Mouse (Mus musculus) embryonic fibroblast, embryonic 13.5 days (primary cell): Measurements from ENCODE around the gene Cep41. TPM values are rescaled to one million over a fixed set of nuclear protein-coding genes. Genes with fewer than 3 reads are reported as not detected.

ENCODE experiments used
- H3K27ac ChIP-seq: 2 replicates; pipeline ENCODE4 v1.5.1; 2012; ENCODE audit warnings: low read length, control low read depth, inconsistent platforms; ENCODE audit not compliant: insufficient read depth
- H3K4me1 ChIP-seq: 2 replicates; pipeline ENCODE4 v1.6.1; 2011; ENCODE audit warnings: low read length; ENCODE audit not compliant: control insufficient read depth, insufficient read depth
- H3K4me3 ChIP-seq: 2 replicates; pipeline ENCODE4 v1.5.1; 2011; ENCODE audit warnings: mild to moderate bottlenecking, control low read depth, low read length; ENCODE audit not compliant: insufficient read depth
- CTCF ChIP-seq: IDR thresholded peaks from 2 replicates; pipeline ENCODE4 v1.5.1; 2011; ENCODE audit warnings: mild to moderate bottlenecking, control low read depth, low read length, moderate library complexity, borderline replicate concordance; ENCODE audit not compliant: insufficient read depth
- POLR2A ChIP-seq: IDR thresholded peaks from 2 replicates; pipeline ENCODE4 v1.6.1; 2011; ENCODE audit warnings: low read depth, mild to moderate bottlenecking, control low read depth, low read length, moderate library complexity
- polyA plus RNA-seq: library from polyadenylated mRNA; stranded (reverse); fragments of >200 nt; gene quantifications from 2 replicates; pipeline ENCODE4 v1.2.4, GENCODE M21; 2011; ENCODE audit warnings: low read depth; ENCODE audit not compliant: missing spikeins, insufficient read length

Cep41 gene
- polyA plus RNA-seq, 1 experiment = 14.9 TPM

GRCm38 (mm10) chr6:30711365-30711763 is 17.8 kb upstream of the Cep41 start:
- H3K4me3 ChIP-seq = no peak overlapping the region
- H3K27ac ChIP-seq = no peak overlapping the region
- H3K4me1 ChIP-seq = no peaks in the 10 kb centered on the region
- no peak for TF ChIP-seq POLR2A
- TF ChIP-seq CTCF = no peak

DNA sequence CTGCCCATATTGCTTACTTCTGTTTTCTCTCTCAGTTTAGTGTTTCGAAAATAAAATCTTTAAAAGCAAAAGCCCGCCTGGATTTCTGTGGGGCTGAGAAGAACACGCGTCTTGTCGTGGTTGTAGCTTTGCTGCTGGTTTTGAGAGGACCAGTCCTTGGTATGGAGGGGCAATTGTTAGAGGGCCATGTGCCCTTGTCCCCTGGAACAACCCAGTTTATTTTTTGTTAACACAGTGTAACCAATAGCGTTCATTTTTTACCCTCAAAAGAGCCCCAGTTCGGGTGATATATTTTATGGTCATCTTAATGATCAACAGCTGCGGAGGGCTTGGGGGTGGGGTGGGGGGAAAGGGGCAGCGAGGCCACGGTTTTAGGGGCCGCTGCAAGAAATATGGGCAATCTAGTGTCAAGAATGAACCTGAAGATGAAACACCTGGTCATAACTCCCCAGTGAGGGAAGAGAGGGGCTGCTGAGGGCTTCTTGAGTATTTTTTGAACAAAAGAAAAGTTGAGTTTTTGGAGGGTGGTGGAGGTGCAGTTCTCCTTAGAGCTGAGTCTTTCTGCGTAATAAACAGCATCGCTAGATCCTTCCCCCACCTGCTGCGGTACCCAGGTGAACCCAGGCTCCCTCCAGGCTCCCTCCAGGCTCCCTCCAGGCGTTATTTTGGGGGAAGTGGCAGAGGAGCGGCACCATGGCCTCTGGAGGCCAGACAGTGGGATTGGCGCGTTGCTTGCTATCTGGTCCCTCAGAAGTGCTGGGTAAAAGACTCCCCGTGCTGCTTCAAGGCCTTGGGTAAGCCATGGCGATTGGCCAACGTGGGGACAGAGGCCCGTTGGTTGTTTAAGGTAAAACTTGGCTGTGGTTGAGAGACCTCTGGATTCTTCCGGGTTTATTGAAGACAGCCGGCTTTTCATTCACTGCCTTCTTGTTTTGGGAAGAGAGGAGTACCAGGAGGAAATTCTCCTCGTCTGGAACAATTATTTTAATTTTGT is 17.1 kb upstream of the Cep41 start:
- H3K27ac ChIP-seq = no peak overlapping the region
- TF ChIP-seq CTCF = no peak
- TF ChIP-seq POLR2A = no peak
- no peak overlapping the region for H3K4me3 ChIP-seq
- no peaks in the 10 kb centered on the region for H3K4me1 ChIP-seq

- H3K4me1 ChIP-seq = no peaks in the 10 kb centered on the region
Measured at GRCm38 (mm10) chr6:30709115-30709514, 15.6 kb upstream of the Cep41 start.

DNA sequence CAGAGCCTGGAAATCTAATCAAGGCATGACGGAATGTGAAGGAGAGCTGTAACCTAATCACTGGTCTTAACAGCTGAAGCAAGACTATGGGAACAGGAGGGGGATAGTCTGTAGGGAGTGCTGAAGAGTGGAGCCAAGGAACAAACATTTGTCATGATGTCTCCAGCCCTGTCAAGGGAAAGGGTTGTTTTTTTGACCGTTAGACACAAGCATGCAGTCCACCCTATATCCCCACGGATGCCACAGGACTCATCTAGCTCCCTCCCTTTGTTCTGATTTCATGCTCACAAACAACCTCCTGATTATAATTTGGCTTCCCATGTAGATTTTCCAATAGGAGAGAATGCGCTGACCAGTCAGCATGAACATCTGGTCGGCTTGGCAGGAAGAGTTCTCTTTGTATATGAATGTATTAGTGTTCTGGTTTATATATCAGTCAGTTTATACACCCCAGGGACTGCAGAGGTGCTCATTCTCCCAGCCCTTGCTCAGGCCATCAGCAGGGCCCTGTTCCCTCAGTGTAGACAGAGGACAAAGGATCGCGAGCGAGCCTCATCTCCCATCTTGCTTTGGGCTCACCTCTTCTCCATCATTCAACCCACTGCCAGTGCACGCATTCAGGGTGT is 10.5 kb upstream of the Cep41 start:
- Histone ChIP-seq H3K27ac (no peak overlapping the region), H3K4me1 (no peaks in the 10 kb centered on the region), H3K4me3 (no peak overlapping the region)

More at GRCm38 (mm10) chr6:30709115-30709514, 15.6 kb upstream of the Cep41 start:
- no peak overlapping the region for H3K27ac ChIP-seq
- H3K4me3 ChIP-seq = no peak overlapping the region
- TF ChIP-seq POLR2A (no peak), CTCF (no peak)

DNA sequence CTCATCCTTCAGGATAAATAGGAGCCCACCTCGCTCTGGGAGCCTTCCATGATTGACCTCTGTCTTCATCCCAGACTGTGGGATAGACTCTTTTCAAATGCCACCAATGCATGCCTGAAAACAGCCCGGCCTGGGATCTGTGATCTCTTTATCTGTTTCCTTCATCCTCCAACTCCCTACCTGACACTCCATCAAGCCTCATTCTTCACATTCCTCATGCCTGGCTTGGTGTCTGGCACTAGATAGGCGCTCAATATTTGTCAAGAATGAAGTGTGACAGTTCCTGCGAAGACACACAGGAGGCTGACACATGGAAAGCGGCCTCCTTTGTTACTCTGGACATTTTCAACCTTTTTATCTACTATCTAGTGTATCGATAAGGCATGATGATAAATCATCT is 9.9 kb upstream of the Cep41 start:
- Histone ChIP-seq H3K27ac (no peak overlapping the region), H3K4me3 (no peak overlapping the region)
- TF ChIP-seq POLR2A = no peak

More for the DNA sequence above, 10.5 kb upstream of the Cep41 start:
- TF ChIP-seq CTCF (no peak), POLR2A (no peak)

GRCm38 (mm10) chr6:30702881-30703280 is 9.3 kb upstream of the Cep41 start:
- Histone ChIP-seq H3K4me1 (no peaks in the 10 kb centered on the region), H3K27ac (no peak overlapping the region), H3K4me3 (no peak overlapping the region)
- TF ChIP-seq CTCF (no peak), POLR2A (no peak)

More for the DNA sequence above, 9.9 kb upstream of the Cep41 start:
- no peaks in the 10 kb centered on the region for H3K4me1 ChIP-seq

- Histone ChIP-seq H3K4me1 (no peaks in the 10 kb centered on the region), H3K27ac (no peak overlapping the region), H3K4me3 (no peak overlapping the region)
- no peak for TF ChIP-seq POLR2A
- no peak for TF ChIP-seq CTCF
Measured at GRCm38 (mm10) chr6:30700182-30700581, 6.6 kb upstream of the Cep41 start.

DNA sequence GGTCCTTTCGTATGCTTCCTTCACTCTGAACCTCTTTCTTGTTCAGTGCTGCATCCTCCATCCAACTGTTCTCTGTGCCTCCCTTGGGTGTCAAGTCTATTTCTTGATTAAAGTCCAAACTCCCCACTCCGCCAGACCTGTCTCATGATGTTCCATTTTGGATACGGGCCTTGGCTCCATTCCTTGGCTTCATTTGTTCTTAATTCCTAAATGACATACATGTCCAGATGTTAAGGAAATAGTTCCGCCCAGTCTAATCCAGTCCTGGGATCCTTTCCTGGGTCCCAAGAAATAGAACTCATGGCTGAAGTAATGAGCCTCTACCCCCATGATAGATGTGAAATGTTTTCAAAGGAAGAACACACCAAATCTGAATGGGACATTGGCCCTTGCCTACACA is 4.5 kb upstream of the Cep41 start:
- Histone ChIP-seq H3K4me1 (no peaks in the 10 kb centered on the region), H3K27ac (no peak overlapping the region), H3K4me3 (no peak overlapping the region)
- TF ChIP-seq POLR2A = no peak
- TF ChIP-seq CTCF = no peak

GRCm38 (mm10) chr6:30697464-30697863 is 3.9 kb upstream of the Cep41 start:
- H3K4me1 ChIP-seq = no peaks in the 10 kb centered on the region
- no peak overlapping the region for H3K27ac ChIP-seq
- no peak overlapping the region for H3K4me3 ChIP-seq
- no peak for TF ChIP-seq CTCF
- TF ChIP-seq POLR2A = no peak

GRCm38 (mm10) chr6:30695124-30695523 is 1.6 kb upstream of the Cep41 start:
- H3K4me1 ChIP-seq = no peaks in the 10 kb centered on the region
- H3K4me3 ChIP-seq = no peak overlapping the region
- no peak overlapping the region for H3K27ac ChIP-seq
- TF ChIP-seq CTCF (no peak), POLR2A (no peak)
